ENCODE assay signal across 8 mouse cellular contexts in the genomic region with DNA sequence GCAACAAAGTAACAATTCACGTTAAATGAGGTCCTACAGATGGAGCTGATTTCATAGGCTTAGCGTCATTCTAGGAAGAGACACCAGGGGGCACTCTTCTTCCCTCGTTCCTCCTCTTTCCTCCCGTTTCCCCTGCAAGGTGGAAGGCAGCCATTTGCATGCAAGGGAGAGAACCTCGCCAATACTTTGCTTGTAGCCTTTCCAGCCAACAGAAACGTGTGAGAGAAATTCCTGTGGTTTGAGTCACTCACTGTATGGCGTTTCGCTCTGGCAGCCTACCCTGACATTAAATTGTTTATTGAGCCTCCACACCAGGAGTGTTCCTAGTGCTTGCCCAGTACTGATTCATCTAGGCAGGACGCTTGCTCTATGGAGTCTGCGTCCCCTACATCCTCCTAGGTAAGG.
DNase-seq lines count a peak whose midpoint lies in the region; ATAC-seq and TF ChIP-seq lines count a peak whose summit lies in the region.

No protein-coding gene starts in this region.

- in situ Hi-C loops in ES-E14 (cut with MboI; ENCODE audit: low sequenced_read_pairs in 2 of 2, unreplicated experiment in 2 of 2) = no loop called here

- no peaks in the 10 kb centered on the region for H3K27me3 ChIP-seq in forebrain, postnatal 0 days (ENCODE audit: insufficient read depth, low read length)
- peaks cover 8% of the 10 kb centered on the region; the same call in 1 of the 2 replicates for H3K27me3 ChIP-seq in hindbrain, embryonic 10.5 days (ENCODE audit: insufficient read depth, poor library complexity, severe bottlenecking)
- H3K27me3 ChIP-seq in lung, embryonic 14.5 days (ENCODE audit: insufficient read depth, low read length) = no peaks in the 10 kb centered on the region

- peak overlapping the region in 1 of 2 experiments; percentile 30; a peak in 1 of 4 replicates for H3K4me3 ChIP-seq in ES-E14 (ENCODE audit: insufficient read depth in 1 of 2, low read depth in 1 of 2, low read length in 2 of 2, poor library complexity in 1 of 2, severe bottlenecking in 1 of 2)
- H3K4me3 ChIP-seq in forebrain, postnatal 0 days (ENCODE audit: low read depth, low read length) = peak overlapping the region; percentile 20; the same call in 1 of the 2 replicates
- peak overlapping the region; percentile 34 for H3K4me3 ChIP-seq in hindbrain, embryonic 10.5 days
- H3K4me3 ChIP-seq in lung, embryonic 14.5 days (ENCODE audit: low read depth, low read length) = no peak overlapping the region

- 10% methylated on average over 10 of the region's 10 CpGs for WGBS in forebrain, postnatal 0 days
- 19% methylated on average over 10 of the region's 10 CpGs for WGBS in hindbrain, embryonic 10.5 days
- WGBS in lung, embryonic 14.5 days = 12% methylated on average over 10 of the region's 10 CpGs

- no peaks in the 10 kb centered on the region for H3K36me3 ChIP-seq in ES-E14 (ENCODE audit: control insufficient read depth, insufficient read depth, low read length, poor library complexity, severe bottlenecking)
- no peaks in the 10 kb centered on the region for H3K36me3 ChIP-seq in forebrain, postnatal 0 days (ENCODE audit: insufficient read depth)
- H3K36me3 ChIP-seq in hindbrain, embryonic 10.5 days = no peaks in the 10 kb centered on the region
- no peaks in the 10 kb centered on the region for H3K36me3 ChIP-seq in lung, embryonic 14.5 days (ENCODE audit: insufficient read depth)

- ATAC-seq in forebrain, postnatal 0 days = peak; percentile 79
- ATAC-seq in lung, embryonic 14.5 days (ENCODE audit: insufficient read depth) = peak; percentile 41; the same call in 1 of the 2 replicates

- H3K27ac ChIP-seq in ES-E14 (ENCODE audit: insufficient read depth, low read depth, low read length, poor library complexity, severe bottlenecking) = no peak overlapping the region
- peak overlapping the region; percentile 54; the same call in 1 of the 2 replicates for H3K27ac ChIP-seq in forebrain, postnatal 0 days (ENCODE audit: low read depth, low read length)
- H3K27ac ChIP-seq in hindbrain, embryonic 10.5 days = peak overlapping the region; percentile 62; the same call in 1 of the 2 replicates
- H3K27ac ChIP-seq in lung, embryonic 14.5 days (ENCODE audit: low read depth) = 0 out of 2 replicates have a peak overlapping the region, but pooled peaks have one; percentile 42

- DNase-seq in ES-E14 (ENCODE audit: low read depth, low spot score) = peak; percentile 87
- DNase-seq in cerebellum, adult 11-12 months = peak; percentile 44
- DNase-seq in forebrain, postnatal 0 days = peak; percentile 93
- DNase-seq in hindbrain, embryonic 10.5 days (ENCODE audit: low spot score) = peak; percentile 75
- peak; percentile 53 to 84 for DNase-seq in layer of hippocampus, adult 8-10 months (ENCODE audit: low spot score in 2 of 2)
- peak; percentile 92 for DNase-seq in lung, embryonic 14.5 days
- DNase-seq in ovary, adult 18-20 months (ENCODE audit: low spot score) = peak; percentile 32
- DNase-seq in urinary bladder, postnatal 14 days (ENCODE audit: low spot score) = peak; percentile 91

- no peaks in the 10 kb centered on the region for H3K9me3 ChIP-seq in ES-E14 (ENCODE audit: control insufficient read depth, insufficient read depth, low read depth, low read length)
- H3K9me3 ChIP-seq in forebrain, postnatal 0 days (ENCODE audit: low read length) = no peaks in the 10 kb centered on the region
- H3K9me3 ChIP-seq in hindbrain, embryonic 10.5 days = no peaks in the 10 kb centered on the region
- no peaks in the 10 kb centered on the region; the same call in 1 of the 2 replicates for H3K9me3 ChIP-seq in lung, embryonic 14.5 days (ENCODE audit: low read depth, low read length)

- 0 out of 2 replicates have a peak overlapping the region, but pooled peaks have one; percentile 27 for H3K9ac ChIP-seq in ES-E14 (ENCODE audit: insufficient read depth, low read depth, low read length, poor library complexity, severe bottlenecking)
- H3K9ac ChIP-seq in forebrain, postnatal 0 days = peak overlapping the region; percentile 37; the same call in 1 of the 2 replicates
- H3K9ac ChIP-seq in lung, embryonic 14.5 days = no peak overlapping the region

- peak overlapping the region; percentile 47 for H3K4me2 ChIP-seq in forebrain, postnatal 0 days (ENCODE audit: low read depth)
- peak overlapping the region; percentile 40 for H3K4me2 ChIP-seq in lung, embryonic 14.5 days

- H3K4me1 ChIP-seq in ES-E14 (ENCODE audit: control insufficient read depth in 2 of 2, insufficient read depth in 2 of 2, low read length in 2 of 2, poor library complexity in 1 of 2) = peaks cover 0 to 4% of the 10 kb centered on the region in 2 experiments; a peak in 1 of 4 replicates
- H3K4me1 ChIP-seq in forebrain, postnatal 0 days (ENCODE audit: insufficient read depth) = no peaks in the 10 kb centered on the region
- H3K4me1 ChIP-seq in hindbrain, embryonic 10.5 days (replicated peaks) = peaks cover 20% of the 10 kb centered on the region
- H3K4me1 ChIP-seq in lung, embryonic 14.5 days (ENCODE audit: insufficient read depth) = no peaks in the 10 kb centered on the region

- TF ChIP-seq CTCF in forebrain, postnatal 0 days (IDR thresholded peaks at IDR 0.05; ENCODE audit: low read depth) = peak; percentile 92
- TF ChIP-seq CTCF in lung, embryonic 14.5 days (IDR thresholded peaks at IDR 0.05; ENCODE audit: low read depth) = peak; percentile 91

TF ChIP-seq in ES-E14, 5 proteins besides CTCF, POLR2A, EP300 and RAD21:
- TF ChIP-seq ZC3H11A (IDR thresholded peaks at IDR 0.05; ENCODE audit: borderline replicate concordance, low read depth, low read length) = no peak
- no peak for TF ChIP-seq ZNF384 (IDR thresholded peaks at IDR 0.05; ENCODE audit: low read depth, low read length)
- TF ChIP-seq HCFC1 (IDR thresholded peaks at IDR 0.05; ENCODE audit: borderline replicate concordance, insufficient read depth, low read length) = no peak
- no peak for TF ChIP-seq CHD2 (IDR thresholded peaks at IDR 0.05; ENCODE audit: low read depth, low read length)
- TF ChIP-seq MAFK (IDR thresholded peaks at IDR 0.05; ENCODE audit: insufficient read depth, low read depth, low read length) = no peak
TF ChIP-seq in ES-E14: peak in this region for 0.

Comparison
In these comparisons a context has a peak if more than half of its experiments do, and no peak if none do; other contexts are left out.
1. DNase-seq: peak in every context shown above with its lines; median percentile 93 in forebrain, postnatal 0 days; 92 in lung, embryonic 14.5 days; 91 in urinary bladder, postnatal 14 days; 87 in ES-E14; 75 in hindbrain, embryonic 10.5 days; 68 in layer of hippocampus, adult 8-10 months; 44 in cerebellum, adult 11-12 months; 32 in ovary, adult 18-20 months.